Mouse (Mus musculus) left cerebral cortex, postnatal 36 days (tissue): ENCODE data around the gene Tmem147. TPM values are rescaled to one million over a fixed set of nuclear protein-coding genes. Genes with fewer than 3 reads are reported as not detected.

ENCODE experiments used
- total RNA-seq, 2 experiments: library from RNA; stranded (reverse); gene quantifications; 2 replicates each; pipeline ENCODE4 v1.2.3; 2021

Gene Tmem147
- total RNA-seq, 2 experiments from 2014 or later = 114 to 115 TPM

Other genes starting within 250 kb of the Tmem147 start
- gene Prodh2, start 235.9 kb downstream of the Tmem147 start, total RNA-seq = not detected
- gene Arhgap33, start 194.5 kb downstream of the Tmem147 start, total RNA-seq = 100 to 1,000 TPM; 156 to 209 TPM
- 1 to 10 TPM; 4.2 to 5.1 TPM for gene Hspb6, start 177.4 kb downstream of the Tmem147 start, total RNA-seq
- gene Proser3, start 177.2 kb downstream of the Tmem147 start, total RNA-seq = 1 to 10 TPM; 2.8 to 4.5 TPM
- 10 to 100 TPM; 35.9 to 45.5 TPM for gene Lin37, start 169.7 kb downstream of the Tmem147 start, total RNA-seq
- 10 to 100 TPM; 68.0 to 71.4 TPM for gene U2af1l4, start 166.2 kb downstream of the Tmem147 start, total RNA-seq
- 1 to 10 TPM; 3.6 to 9.3 TPM for gene Gm49396, start 166.2 kb downstream of the Tmem147 start, total RNA-seq
- 10 to 100 TPM; 79.8 to 85.1 TPM for gene Psenen, start 165.9 kb downstream of the Tmem147 start, total RNA-seq
- gene Igflr1, start 164.1 kb downstream of the Tmem147 start, total RNA-seq = 1 to 10 TPM; 1.8 to 4.5 TPM
- gene Kmt2b, start 140.8 kb downstream of the Tmem147 start, total RNA-seq = 10 to 100 TPM; 41.3 to 62.2 TPM
- not detected for gene Zbtb32, start 130.6 kb downstream of the Tmem147 start, total RNA-seq
- gene Upk1a, start 116.7 kb downstream of the Tmem147 start, total RNA-seq = under 1 TPM in 1 of 2 experiments, not detected in 1; 0.36 TPM
- gene Cox6b1, start 103.4 kb downstream of the Tmem147 start, total RNA-seq = 100 to 1,000 TPM; 561 to 663 TPM
- gene Etv2, start 93.7 kb downstream of the Tmem147 start, total RNA-seq = not detected
- 10 to 100 TPM; 67.4 to 74.4 TPM for gene Rbm42, start 79.2 kb downstream of the Tmem147 start, total RNA-seq
- gene Haus5, start 64.5 kb downstream of the Tmem147 start, total RNA-seq = 1 to 10 TPM; 4.0 to 5.7 TPM
- gene Pmis2, start 57.9 kb downstream of the Tmem147 start, total RNA-seq = not detected
- not detected for gene 2200002J24Rik, start 30.6 kb downstream of the Tmem147 start, total RNA-seq
- under 1 TPM; 0.23 to 0.47 TPM for gene Atp4a, start 17.3 kb downstream of the Tmem147 start, total RNA-seq
- gene Gapdhs, start 14.1 kb upstream of the Tmem147 start, total RNA-seq = under 1 TPM in 1 of 2 experiments, not detected in 1; 0.35 TPM
- gene Sbsn, start 21.9 kb upstream of the Tmem147 start, total RNA-seq = 1 to 10 TPM; 5.5 to 7.9 TPM
- gene Dmkn, start 34.2 kb upstream of the Tmem147 start, total RNA-seq = 1 to 10 TPM; 2.6 to 3.6 TPM
- not detected for gene Krtdap, start 58.4 kb upstream of the Tmem147 start, total RNA-seq
- not detected for gene Ffar2, start 94.2 kb upstream of the Tmem147 start, total RNA-seq
- gene Ffar3, start 126.6 kb upstream of the Tmem147 start, total RNA-seq = not detected
- gene Ffar1, start 132.0 kb upstream of the Tmem147 start, total RNA-seq = not detected
- gene Cd22, start 150.8 kb upstream of the Tmem147 start, total RNA-seq = not detected
- gene Mag, start 185.3 kb upstream of the Tmem147 start, total RNA-seq = 100 to 1,000 TPM; 137 to 247 TPM
- gene Hamp2, start 195.1 kb upstream of the Tmem147 start, total RNA-seq = not detected
- not detected for gene Hamp, start 214.5 kb upstream of the Tmem147 start, total RNA-seq
- 100 to 1,000 TPM; 135 to 147 TPM for gene Usf2, start 227.3 kb upstream of the Tmem147 start, total RNA-seq
- gene Lsr, start 243.9 kb upstream of the Tmem147 start, total RNA-seq = 1 to 10 TPM; 7.0 to 9.8 TPM
- gene Fam187b, start 244.2 kb upstream of the Tmem147 start, total RNA-seq = not detected